ENCODE assay signal across 20 mouse cellular contexts in the genomic region with DNA sequence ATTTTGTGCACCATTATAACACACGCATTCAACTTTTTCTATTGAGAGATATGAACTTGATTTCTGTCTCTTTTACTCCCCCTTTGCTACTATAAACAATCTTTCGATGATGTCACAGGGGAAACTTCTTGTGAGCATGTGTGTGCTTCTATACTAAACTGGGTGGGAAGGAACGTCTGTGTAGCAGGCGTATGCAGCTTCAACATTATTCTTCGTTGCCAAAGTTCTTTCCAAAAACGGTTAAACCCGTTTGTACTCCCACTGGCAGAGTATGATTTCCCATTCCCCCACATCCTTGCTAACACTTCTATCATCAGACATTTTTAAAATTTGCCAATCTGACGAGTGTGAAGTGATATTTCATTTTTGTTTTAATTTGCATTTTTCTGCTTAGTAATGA.
DNase-seq lines count a peak whose midpoint lies in the region; ATAC-seq and TF ChIP-seq lines count a peak whose summit lies in the region.
"Had no signal": no experiment of that assay in that cellular context is flagged by ENCODE, and none has a peak within 500 bp of the region (broad histone marks: within the 10 kb centered on the region; RNA-seq: fewer than 3 reads in every experiment).

No protein-coding gene starts in this region.

- ATAC-seq in forebrain, postnatal 0 days = peak; percentile 88

- TF ChIP-seq POLR2A in brain, embryonic 14.5 days (IDR thresholded peaks at IDR 0.05; ENCODE audit: borderline replicate concordance, extremely low read depth, insufficient read depth, insufficient read length, poor library complexity, severe bottlenecking) = no peak

- H3K4me1 ChIP-seq in forebrain, postnatal 0 days (ENCODE audit: insufficient read depth) = peaks cover 6% of the 10 kb centered on the region; the same call in 1 of the 2 replicates
- H3K4me1 ChIP-seq: heart, embryonic 10.5 days; hindbrain, embryonic 13.5 days; limb, embryonic 13.5 days; liver, embryonic 13.5 days; stomach, embryonic 15.5 days had no signal

- intact Hi-C loops in left cerebral cortex, postnatal 14 days (cut with DNase I) = no loop called here

- TF ChIP-seq CTCF in brain, embryonic 14.5 days (IDR thresholded peaks at IDR 0.05; ENCODE audit: borderline replicate concordance, extremely low read depth, insufficient read depth, insufficient read length) = no peak
- no peak for TF ChIP-seq CTCF in forebrain, postnatal 0 days (IDR thresholded peaks at IDR 0.05; ENCODE audit: low read depth)

- 62% methylated on average over 8 of the region's 8 CpGs for WGBS in forebrain, postnatal 0 days

- DNase-seq in layer of hippocampus, adult 18-20 months (ENCODE audit: low spot score in 2 of 2) = peak; percentile 33 to 68
- DNase-seq in layer of hippocampus, postnatal 25 days (ENCODE audit: extremely low spot score in 1 of 2, low spot score in 1 of 2) = no peak
- peak; percentile 20 for DNase-seq in brain, embryonic 14.5 days (ENCODE audit: low read depth)
- peak; percentile 58 for DNase-seq in forebrain, postnatal 0 days
- DNase-seq in left cerebral cortex, postnatal 14 days (ENCODE audit: low spot score in 2 of 2) = peak; percentile 20 to 57
- no peak for DNase-seq in lung, postnatal 36 days
- no peak for DNase-seq in urinary bladder, postnatal 25 days (ENCODE audit: low spot score)
- DNase-seq: cerebellum, adult 9-10 months; kidney, adult 8-10 months; kidney, postnatal 14 days; liver, embryonic 13.5 days; lung, embryonic 14.5 days; lung, postnatal 4 days; retina, postnatal 1 day; thymus, adult 2 months had no signal

- H3K4me2 ChIP-seq in forebrain, postnatal 0 days (ENCODE audit: low read depth) = no peak overlapping the region
- H3K4me2 ChIP-seq: hindbrain, embryonic 13.5 days; limb, embryonic 13.5 days; liver, embryonic 13.5 days; lung, embryonic 14.5 days; stomach, embryonic 15.5 days had no signal

- H3K9ac ChIP-seq in forebrain, postnatal 0 days = no peak overlapping the region
- H3K9ac ChIP-seq: hindbrain, embryonic 13.5 days; limb, embryonic 13.5 days; liver, embryonic 13.5 days; lung, embryonic 14.5 days; stomach, embryonic 15.5 days had no signal

- H3K9me3 ChIP-seq in forebrain, postnatal 0 days (ENCODE audit: low read length) = no peaks in the 10 kb centered on the region
- H3K9me3 ChIP-seq: hindbrain, embryonic 13.5 days; limb, embryonic 13.5 days; midbrain, embryonic 10.5 days; stomach, embryonic 15.5 days had no signal

- H3K36me3 ChIP-seq in forebrain, postnatal 0 days (ENCODE audit: insufficient read depth) = no peaks in the 10 kb centered on the region
- H3K36me3 ChIP-seq: heart, embryonic 10.5 days; hindbrain, embryonic 13.5 days; limb, embryonic 13.5 days; liver, embryonic 13.5 days; midbrain, embryonic 10.5 days; stomach, embryonic 15.5 days had no signal

- no peaks in the 10 kb centered on the region for H3K27me3 ChIP-seq in forebrain, postnatal 0 days (ENCODE audit: insufficient read depth, low read length)
- H3K27me3 ChIP-seq: hindbrain, embryonic 13.5 days; limb, embryonic 13.5 days; liver, embryonic 13.5 days; stomach, embryonic 15.5 days had no signal

- no peak overlapping the region for H3K27ac ChIP-seq in forebrain, postnatal 0 days (ENCODE audit: low read depth, low read length)
- H3K27ac ChIP-seq: heart, embryonic 10.5 days; hindbrain, embryonic 13.5 days; limb, embryonic 13.5 days; liver, embryonic 13.5 days; midbrain, embryonic 10.5 days; stomach, embryonic 15.5 days had no signal

- H3K4me3 ChIP-seq in forebrain, postnatal 0 days (ENCODE audit: low read depth, low read length) = no peak overlapping the region
- H3K4me3 ChIP-seq: heart, embryonic 10.5 days; hindbrain, embryonic 13.5 days; limb, embryonic 13.5 days; liver, embryonic 13.5 days; midbrain, embryonic 10.5 days; stomach, embryonic 15.5 days had no signal

Comparison
In these comparisons a context has a peak if more than half of its experiments do, and no peak if none do; other contexts are left out.
1. DNase-seq: peak in layer of hippocampus, adult 18-20 months (2 of 2), brain, embryonic 14.5 days (single experiment), forebrain, postnatal 0 days (single experiment) and left cerebral cortex, postnatal 14 days (2 of 2); none in layer of hippocampus, postnatal 25 days (0 of 2), lung, postnatal 36 days (single experiment) and urinary bladder, postnatal 25 days (single experiment).